Mouse (Mus musculus) intestine, embryonic 14.5 days (tissue): ENCODE measurements at regions not wholly inside any gene's neighbourhood (a gene's known extent, or its start where the extent isn't known, plus 50 kb on each side); places are given as distances from the start of the nearest gene placed in this dataset.

Experiments used
- ATAC-seq: fragments of 200-750 bp; cut with Nextera tagmentation; replicated peaks from 2 replicates; pipeline ENCODE4 v1.8.0; 2017; ENCODE audit warnings: low read depth, moderate number of reproducible peaks, moderate TSS enrichment, moderate library complexity; ENCODE audit not compliant: low FRiP score, low TSS enrichment
- DNase-seq: peaks from one replicate; pipeline ENCODE4 v3.0.0-alpha.2; 2018; ENCODE audit warnings: low spot score
- H3K27ac ChIP-seq: fragments of 300-500 bp; sonication (generic); 2 replicates; pipeline ENCODE4 v1.5.1; 2014; ENCODE audit warnings: low read depth, mild to moderate bottlenecking, control low read depth
- H3K27me3 ChIP-seq: fragments of 300-500 bp; sonication (generic); replicated peaks from 2 replicates; pipeline ENCODE4 v1.6.1; 2014; ENCODE audit warnings: low read length, control low read depth; ENCODE audit not compliant: control insufficient read depth, insufficient read depth
- H3K36me3 ChIP-seq: fragments of 300-500 bp; sonication (generic); 2 replicates; pipeline ENCODE4 v1.6.1; 2014; ENCODE audit warnings: low read length, control low read depth; ENCODE audit not compliant: control insufficient read depth, insufficient read depth
- H3K4me1 ChIP-seq: fragments of 300-500 bp; sonication (generic); replicated peaks from 2 replicates; pipeline ENCODE4 v1.6.1; 2014; ENCODE audit warnings: low read length, control low read depth, mixed read lengths; ENCODE audit not compliant: control insufficient read depth, insufficient read depth
- H3K4me2 ChIP-seq: fragments of 300-500 bp; sonication (generic); 2 replicates; pipeline ENCODE4 v1.6.1; 2014; ENCODE audit warnings: low read length
- H3K4me3 ChIP-seq: fragments of 300-500 bp; sonication (generic); 2 replicates; pipeline ENCODE4 v1.5.1; 2014; ENCODE audit warnings: low read depth, low read length, control low read depth, mixed read lengths
- H3K9ac ChIP-seq: fragments of 300-500 bp; sonication (generic); 2 replicates; pipeline ENCODE4 v1.6.1; 2014; ENCODE audit warnings: mild to moderate bottlenecking, low read length
- H3K9me3 ChIP-seq: fragments of 300-500 bp; sonication (generic); 2 replicates; pipeline ENCODE4 v1.6.1; 2016; ENCODE audit warnings: low read length, control low read depth; ENCODE audit not compliant: control insufficient read depth
- WGBS: fragments of 180-500 bp; shearing (Covaris S2); extraction: QIAGEN DNeasy Blood & Tissue Kit; methylation state at CpG from one replicate; pipeline ENCODE4 v1.1.7; 2014; 5-methylcytosine and 5-hydroxymethylcytosine counted together

DNA sequence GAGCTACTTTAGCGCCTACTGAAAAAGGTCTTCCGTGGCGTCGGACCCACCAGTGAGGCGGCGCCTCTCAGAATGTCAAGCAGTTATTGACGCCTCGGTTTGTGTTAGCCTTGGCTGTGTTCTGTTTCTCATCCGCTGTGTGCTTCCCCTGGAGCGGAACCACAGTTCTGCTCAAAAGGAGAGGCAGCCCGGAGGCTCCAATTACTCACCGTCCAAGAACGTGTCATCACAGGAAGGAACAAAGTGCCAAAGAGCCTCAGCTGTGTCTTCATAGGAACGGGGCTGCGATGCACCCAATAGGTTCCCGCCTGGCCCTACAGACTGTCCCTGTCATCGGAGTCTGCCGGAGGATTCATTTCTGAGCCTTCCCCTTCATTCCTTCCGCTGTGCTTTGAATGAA lies 245.0 kb upstream of the Rpl38 start:
- no peak overlapping the region for H3K27ac ChIP-seq
- ATAC-seq (no peak), DNase-seq (no peak)

GRCm38 (mm10) chr11:114419002-114419401 lies 249.3 kb upstream of the Rpl38 start:
- Histone ChIP-seq H3K27me3 (no peaks in the 10 kb centered on the region), H3K4me3 (no peak overlapping the region), H3K4me2 (no peak overlapping the region), H3K27ac (no peak overlapping the region), H3K4me1 (no peaks in the 10 kb centered on the region; the same call in 1 of the 2 replicates), H3K36me3 (no peaks in the 10 kb centered on the region), H3K9ac (no peak overlapping the region), H3K9me3 (no peaks in the 10 kb centered on the region)
- no peak for ATAC-seq
- DNase-seq, result no peak
- WGBS, result 82% methylated on average over 7 of the region's 7 CpGs

More for the DNA sequence above, 245.0 kb upstream of the Rpl38 start:
- H3K36me3 ChIP-seq, result no peaks in the 10 kb centered on the region
- no peak overlapping the region for H3K4me2 ChIP-seq
- no peaks in the 10 kb centered on the region for H3K27me3 ChIP-seq
- H3K4me1 ChIP-seq, result no peaks in the 10 kb centered on the region; the same call in 1 of the 2 replicates
- no peak overlapping the region for H3K9ac ChIP-seq
- WGBS, result 62% methylated on average over 19 of the region's 19 CpGs
- H3K9me3 ChIP-seq, result no peaks in the 10 kb centered on the region
- no peak overlapping the region for H3K4me3 ChIP-seq

DNA sequence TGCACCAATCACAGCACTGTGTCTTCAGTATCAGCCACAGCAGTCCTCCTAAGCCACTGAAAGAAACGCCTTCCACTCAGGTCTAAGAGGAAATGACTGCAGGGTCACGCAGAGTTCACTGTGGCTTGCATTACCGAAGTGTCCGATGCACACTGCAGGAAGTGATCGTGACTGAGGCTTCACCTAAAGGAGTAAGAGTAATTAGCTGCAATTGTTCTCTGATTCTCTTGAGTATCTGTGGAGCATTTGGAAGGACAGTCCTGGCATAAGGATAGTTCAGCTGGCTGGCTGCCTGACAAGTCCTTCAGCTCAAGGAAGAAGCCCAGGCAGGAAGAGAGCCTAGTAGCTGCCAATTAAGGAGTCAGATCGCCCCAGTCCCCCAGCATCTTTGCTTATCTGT lies 252.2 kb upstream of the Rpl38 start:
- Histone ChIP-seq H3K9me3 (no peaks in the 10 kb centered on the region), H3K27me3 (no peaks in the 10 kb centered on the region), H3K4me1 (no peaks in the 10 kb centered on the region), H3K4me2 (no peak overlapping the region), H3K4me3 (no peak overlapping the region), H3K9ac (no peak overlapping the region), H3K27ac (no peak overlapping the region), H3K36me3 (no peaks in the 10 kb centered on the region)
- ATAC-seq (no peak), DNase-seq (no peak)
- WGBS, result 59% methylated on average over 6 of the region's 6 CpGs

GRCm38 (mm10) chr11:114404401-114404800 lies 263.9 kb upstream of the Rpl38 start:
- Histone ChIP-seq H3K27ac (no peak overlapping the region), H3K4me2 (no peak overlapping the region), H3K4me1 (peaks cover 4% of the 10 kb centered on the region; the same call in 1 of the 2 replicates), H3K9ac (no peak overlapping the region), H3K4me3 (no peak overlapping the region), H3K36me3 (no peaks in the 10 kb centered on the region), H3K27me3 (no peaks in the 10 kb centered on the region), H3K9me3 (no peaks in the 10 kb centered on the region)
- DNase-seq, result no peak
- WGBS, result 21% methylated on average over 4 of the region's 4 CpGs
- no peak for ATAC-seq

DNA sequence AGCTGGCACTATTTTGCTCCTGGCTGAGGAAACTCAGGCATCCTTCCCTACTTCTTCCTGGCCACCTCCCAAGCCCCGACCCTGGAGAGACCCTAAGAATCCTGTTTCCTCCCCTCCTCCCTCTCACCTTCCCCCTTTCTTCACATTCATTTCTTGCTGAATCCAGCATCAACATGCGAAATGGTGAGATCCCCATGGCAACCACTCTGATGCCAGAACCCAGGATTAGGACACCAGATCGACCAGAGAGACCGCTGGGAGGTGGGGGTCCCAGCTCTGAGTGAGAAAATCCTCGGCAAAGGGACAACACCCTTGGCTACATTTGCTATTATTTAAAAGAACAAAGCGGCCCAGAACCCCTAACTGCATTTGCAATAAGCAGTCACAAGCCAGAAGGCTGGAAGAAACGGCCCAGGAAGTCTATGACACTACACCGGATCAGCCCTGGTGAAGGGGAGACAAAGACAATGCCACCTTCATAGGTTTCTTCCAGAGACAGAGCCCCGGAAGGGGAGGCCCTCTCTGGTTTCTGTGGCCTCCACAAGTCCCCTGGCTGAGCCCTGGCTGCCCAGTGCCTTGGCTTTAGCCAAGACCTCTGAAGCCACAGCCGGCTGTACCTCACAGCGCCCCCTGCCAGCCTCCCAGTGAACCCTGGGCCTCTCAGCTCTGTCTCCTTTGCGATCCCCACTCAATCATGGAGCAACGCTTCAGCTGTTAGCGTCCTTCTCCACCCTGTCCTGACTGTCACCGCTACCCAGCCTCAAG lies 265.6 kb upstream of the Rpl38 start:
- Histone ChIP-seq H3K4me3 (no peak overlapping the region), H3K27me3 (no peaks in the 10 kb centered on the region), H3K4me1 (peaks cover 4% of the 10 kb centered on the region; the same call in 1 of the 2 replicates), H3K36me3 (no peaks in the 10 kb centered on the region), H3K9me3 (no peaks in the 10 kb centered on the region), H3K9ac (no peak overlapping the region), H3K27ac (no peak overlapping the region), H3K4me2 (no peak overlapping the region)
- no peak for ATAC-seq
- DNase-seq, result no peak
- 40% methylated on average over 15 of the region's 15 CpGs for WGBS

DNA sequence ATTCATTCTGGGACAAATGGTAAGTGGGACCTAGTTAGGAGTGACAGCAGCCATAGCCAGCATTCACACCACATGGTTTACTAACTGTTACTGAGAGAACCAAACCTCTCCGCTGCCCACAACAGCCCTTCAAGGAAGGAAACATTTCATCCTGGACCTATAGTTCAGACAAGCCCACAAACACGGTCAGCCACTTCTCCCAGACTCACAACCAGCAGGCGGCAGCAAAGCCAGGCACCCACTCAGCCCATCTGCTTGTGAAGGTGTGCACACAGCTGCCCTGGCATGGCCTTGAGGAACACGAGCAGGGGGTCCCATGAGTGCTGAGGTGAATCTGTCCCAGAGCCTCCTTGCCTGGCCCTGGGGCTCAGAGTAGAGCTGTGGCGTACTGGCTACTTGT lies 267.6 kb upstream of the Rpl38 start:
- Histone ChIP-seq H3K9me3 (no peaks in the 10 kb centered on the region), H3K4me3 (no peak overlapping the region), H3K36me3 (no peaks in the 10 kb centered on the region), H3K4me2 (no peak overlapping the region), H3K27me3 (no peaks in the 10 kb centered on the region), H3K9ac (no peak overlapping the region), H3K27ac (no peak overlapping the region), H3K4me1 (peaks cover 4% of the 10 kb centered on the region; the same call in 1 of the 2 replicates)
- ATAC-seq (no peak), DNase-seq (no peak)
- WGBS, result 65% methylated on average over 5 of the region's 5 CpGs

DNA sequence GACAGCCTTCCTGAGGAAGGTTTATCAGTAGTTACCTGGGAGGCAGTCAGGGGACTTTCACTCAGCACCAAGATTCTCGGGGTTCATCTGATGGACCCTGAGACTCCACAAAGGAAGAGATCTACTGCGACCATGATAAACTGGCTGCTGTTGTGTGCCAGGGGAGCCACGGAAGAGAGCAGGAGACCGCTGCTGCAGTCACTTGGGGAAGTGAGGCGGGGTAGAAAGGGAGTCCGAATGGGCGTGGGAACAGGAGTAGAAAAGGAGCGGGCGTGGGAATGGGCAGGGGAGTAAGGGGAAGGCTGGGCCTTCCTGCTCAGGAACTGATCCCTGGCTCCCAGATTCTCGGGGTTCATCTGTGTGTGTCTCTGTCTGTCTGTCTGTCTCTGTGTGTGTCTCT lies 276.2 kb upstream of the Rpl38 start:
- no peak overlapping the region for H3K27ac ChIP-seq
- ATAC-seq (no peak), DNase-seq (no peak)
- H3K9me3 ChIP-seq, result no peaks in the 10 kb centered on the region
- 76% methylated on average over 10 of the region's 10 CpGs for WGBS
- no peaks in the 10 kb centered on the region for H3K4me1 ChIP-seq
- H3K4me3 ChIP-seq, result no peak overlapping the region
- H3K27me3 ChIP-seq, result no peaks in the 10 kb centered on the region
- no peaks in the 10 kb centered on the region for H3K36me3 ChIP-seq
- H3K4me2 ChIP-seq, result no peak overlapping the region
- H3K9ac ChIP-seq, result no peak overlapping the region

DNA sequence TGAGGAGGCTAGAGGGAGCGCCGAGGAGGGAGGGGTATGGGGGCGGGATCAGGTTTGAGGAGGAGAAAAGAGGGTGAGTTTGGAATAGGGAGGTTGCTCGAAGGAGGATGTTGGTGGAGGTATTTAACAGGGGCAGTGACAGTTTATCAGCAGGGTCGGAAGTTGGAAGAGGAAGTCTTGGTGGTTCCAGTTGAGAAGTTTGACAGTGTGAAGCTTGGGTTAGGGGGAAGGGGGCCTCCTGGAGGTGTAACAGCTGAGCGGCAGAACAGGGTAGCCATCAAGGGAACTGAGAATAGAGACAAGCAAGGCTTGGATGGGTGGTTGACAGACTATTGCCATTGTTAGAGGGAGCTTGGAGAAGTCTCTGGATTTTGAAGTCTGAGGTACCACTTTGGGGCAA lies 276.8 kb upstream of the Rpl38 start:
- DNase-seq (no peak), ATAC-seq (no peak)
- 56% methylated on average over 6 of the region's 6 CpGs for WGBS
- Histone ChIP-seq H3K36me3 (no peaks in the 10 kb centered on the region), H3K4me1 (no peaks in the 10 kb centered on the region), H3K4me2 (no peak overlapping the region), H3K27ac (no peak overlapping the region), H3K27me3 (no peaks in the 10 kb centered on the region), H3K9me3 (no peaks in the 10 kb centered on the region), H3K4me3 (no peak overlapping the region), H3K9ac (no peak overlapping the region)

- Histone ChIP-seq H3K4me2 (no peak overlapping the region), H3K36me3 (no peaks in the 10 kb centered on the region), H3K9me3 (no peaks in the 10 kb centered on the region), H3K4me1 (no peaks in the 10 kb centered on the region), H3K27me3 (no peaks in the 10 kb centered on the region), H3K4me3 (no peak overlapping the region), H3K27ac (no peak overlapping the region), H3K9ac (no peak overlapping the region)
- no peak for DNase-seq
- 87% methylated on average over 2 of the region's 2 CpGs for WGBS
- ATAC-seq, result no peak
These were observed 281.2 kb upstream of the Rpl38 start for GRCm38 (mm10) chr11:114387091-114387490.
